Mouse (Mus musculus): ENCODE results near the gene Erfe. TPM values are rescaled to one million over a fixed set of nuclear protein-coding genes. Genes with fewer than 3 reads are reported as not detected.

The Erfe gene
- polyA plus RNA-seq, 1 experiment: 0.14 TPM

DNA sequence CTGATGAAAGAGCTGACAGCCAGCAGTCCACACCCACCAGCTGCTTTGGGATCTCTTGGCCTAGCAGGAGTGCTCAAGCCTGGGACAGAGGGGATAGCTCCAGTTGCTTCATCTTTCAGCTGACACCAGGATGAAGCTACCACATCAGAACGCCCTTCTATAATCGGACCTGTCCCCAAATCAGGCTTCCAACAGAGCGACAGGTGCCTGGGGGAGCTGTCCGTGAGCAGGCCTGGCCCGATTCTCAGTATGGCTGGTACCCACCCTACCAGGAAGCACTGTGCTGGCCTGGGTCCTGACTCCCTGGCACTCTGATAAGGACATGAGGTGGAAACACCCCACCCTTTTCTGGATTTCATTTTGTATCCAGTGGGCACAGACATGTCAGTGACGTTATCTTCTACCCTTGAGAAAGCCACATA is 7.2 kb downstream of the Erfe start:
- no peak for DNase-seq (ENCODE audit: low read depth)

DNA sequence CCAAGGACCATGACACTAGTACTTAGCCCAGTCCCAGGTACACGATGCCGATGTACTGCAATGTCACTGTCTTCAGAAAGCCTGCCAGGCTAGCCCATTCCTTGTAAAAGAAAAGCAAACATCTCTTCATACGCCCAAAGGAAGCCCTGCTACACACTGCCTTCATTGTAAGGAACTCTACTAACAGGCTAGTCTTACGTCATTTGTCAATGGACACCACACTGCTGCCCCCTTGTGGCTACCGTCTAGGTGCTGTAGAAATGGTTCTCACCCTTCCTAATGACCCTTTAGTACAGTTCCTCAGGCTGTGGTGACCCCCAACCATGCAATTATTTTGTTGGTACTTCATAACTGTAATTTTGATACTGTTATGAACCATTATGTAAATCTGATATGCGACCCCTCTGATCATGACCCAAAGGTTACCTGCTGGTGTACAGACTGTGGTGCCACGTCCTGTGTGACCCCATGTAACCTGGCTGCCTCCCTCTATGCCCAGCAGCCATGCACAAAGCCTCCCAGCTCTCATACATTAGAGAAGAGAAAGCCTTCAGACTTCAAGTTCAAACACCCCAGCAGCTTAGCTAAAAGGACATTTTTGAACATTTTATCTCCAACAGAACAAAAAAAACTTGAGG is 14.3 kb downstream of the Erfe start:
- no peak for DNase-seq (ENCODE audit: low read depth)

DNA sequence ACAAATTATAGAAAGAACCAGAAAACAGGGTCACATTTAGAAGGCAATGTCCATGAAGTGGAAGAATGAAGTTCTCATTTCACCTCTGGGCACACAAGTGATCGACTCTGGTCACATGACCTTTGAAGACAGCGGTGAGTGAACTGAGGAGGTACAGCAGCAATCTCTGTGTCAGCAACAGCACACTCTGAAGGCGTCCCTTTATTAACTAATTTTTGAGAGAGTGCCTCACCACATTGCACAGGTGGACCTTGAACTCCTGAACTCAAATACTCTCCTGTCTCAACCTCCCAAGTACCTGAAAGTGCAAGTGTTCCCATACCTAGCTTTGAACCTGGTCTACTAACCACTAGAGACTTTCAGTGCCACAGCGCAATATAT is 14.9 kb downstream of the Erfe start:
- DNase-seq (ENCODE audit: low read depth): no peak

DNA sequence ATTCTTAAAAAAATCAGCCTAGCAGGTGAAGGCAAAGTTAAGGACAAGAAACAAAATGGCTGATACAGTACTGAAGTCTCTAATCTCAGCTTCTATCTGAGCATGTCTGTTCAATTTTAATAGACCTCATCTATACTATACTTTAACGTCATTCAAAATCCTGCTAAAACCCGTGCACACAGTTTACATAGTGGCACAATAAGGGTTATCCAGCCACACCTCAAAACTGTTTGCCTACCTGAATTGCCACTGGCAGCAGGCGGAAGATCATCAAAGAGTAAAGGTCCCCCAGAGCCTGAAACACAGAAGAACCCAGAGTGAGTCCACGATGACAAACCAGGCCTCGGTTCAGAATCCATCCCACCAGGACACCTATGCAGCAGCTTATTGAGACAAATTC is 24.1 kb downstream of the Erfe start:
- DNase-seq (ENCODE audit: low read depth): no peak

DNA sequence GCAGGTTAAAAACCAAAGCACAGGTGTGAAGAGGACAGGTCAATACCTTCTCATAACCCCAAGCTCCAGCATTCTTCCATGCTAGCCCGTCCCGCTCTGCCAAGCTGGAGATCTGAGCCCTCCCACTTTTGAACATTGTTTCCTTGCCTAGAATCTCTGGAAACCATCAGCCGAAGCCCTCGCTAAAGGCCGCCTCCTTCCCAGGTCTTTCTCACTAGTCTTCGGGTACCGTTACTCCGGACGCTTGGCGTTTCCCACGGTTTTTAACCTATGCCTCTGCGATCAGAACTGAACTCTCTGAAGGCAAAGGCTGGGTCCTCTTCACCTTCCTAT is 31.7 kb downstream of the Erfe start:
- no peak for DNase-seq (ENCODE audit: low read depth)

DNA sequence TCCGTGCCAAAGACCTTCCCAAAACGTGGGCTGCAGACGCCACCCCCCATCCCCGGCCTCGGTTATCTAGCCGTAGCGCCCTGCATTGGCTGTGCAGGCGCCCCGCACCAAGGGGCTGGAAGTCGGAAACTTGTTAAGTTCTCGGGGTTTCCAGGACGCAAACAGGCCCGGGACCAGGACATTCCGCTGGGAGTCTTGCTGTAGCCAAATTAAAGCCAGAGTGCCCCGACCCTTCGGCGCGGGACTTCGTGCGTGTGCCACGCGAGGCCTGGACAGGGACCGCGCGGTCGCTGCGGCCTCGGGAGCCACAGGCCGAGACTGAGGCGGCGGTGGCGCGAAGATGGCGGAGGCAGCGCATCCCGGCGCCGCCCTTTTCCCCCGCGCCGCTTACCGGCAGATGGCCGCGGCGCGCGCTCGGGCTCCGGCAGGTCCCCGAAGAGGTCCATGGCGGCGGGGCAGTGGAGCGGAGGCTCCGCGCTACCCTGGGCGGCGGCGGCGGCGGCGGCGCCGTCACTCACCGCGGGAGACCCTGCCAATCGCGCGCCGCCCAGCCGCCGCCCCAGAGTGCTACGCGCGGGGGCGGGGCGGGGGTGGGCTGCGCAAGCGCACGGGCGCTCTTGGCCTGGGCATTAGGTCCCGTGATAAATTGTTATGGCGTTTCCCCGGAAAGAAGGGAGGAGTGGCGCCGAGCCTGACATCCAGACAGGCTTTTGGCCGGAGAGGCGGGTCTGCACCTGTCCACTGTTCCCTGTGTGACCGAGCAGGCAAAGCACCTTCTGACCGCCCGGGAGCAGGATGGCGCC is 32.2 kb downstream of the Erfe start, which contains the start of gene Ilkap:
TSS of gene Ilkap (minus strand) at position 556 of the 803 bp plus-strand sequence.
- DNase-seq (ENCODE audit: low read depth): no peak

DNA sequence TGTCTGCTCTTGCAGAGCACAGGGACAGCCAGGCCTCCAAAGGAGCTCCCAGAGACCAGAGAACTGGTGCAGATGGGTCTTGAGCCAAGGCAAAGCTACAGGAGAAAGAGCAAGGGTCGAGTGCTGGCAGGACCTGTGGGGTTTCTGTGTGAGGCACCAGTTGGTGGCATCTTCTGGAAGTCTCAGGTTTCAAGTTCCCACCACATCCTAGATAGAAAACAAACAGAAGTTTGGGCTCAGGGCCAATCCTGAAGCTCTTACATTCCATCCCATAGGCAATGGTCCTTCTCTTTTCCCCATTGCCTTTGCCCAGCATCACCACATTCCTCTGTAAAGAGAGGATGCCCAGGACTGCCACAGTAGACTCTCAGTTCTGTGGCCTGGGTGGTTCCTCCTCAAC is 38.7 kb downstream of the Erfe start:
- DNase-seq (ENCODE audit: low read depth): no peak

DNA sequence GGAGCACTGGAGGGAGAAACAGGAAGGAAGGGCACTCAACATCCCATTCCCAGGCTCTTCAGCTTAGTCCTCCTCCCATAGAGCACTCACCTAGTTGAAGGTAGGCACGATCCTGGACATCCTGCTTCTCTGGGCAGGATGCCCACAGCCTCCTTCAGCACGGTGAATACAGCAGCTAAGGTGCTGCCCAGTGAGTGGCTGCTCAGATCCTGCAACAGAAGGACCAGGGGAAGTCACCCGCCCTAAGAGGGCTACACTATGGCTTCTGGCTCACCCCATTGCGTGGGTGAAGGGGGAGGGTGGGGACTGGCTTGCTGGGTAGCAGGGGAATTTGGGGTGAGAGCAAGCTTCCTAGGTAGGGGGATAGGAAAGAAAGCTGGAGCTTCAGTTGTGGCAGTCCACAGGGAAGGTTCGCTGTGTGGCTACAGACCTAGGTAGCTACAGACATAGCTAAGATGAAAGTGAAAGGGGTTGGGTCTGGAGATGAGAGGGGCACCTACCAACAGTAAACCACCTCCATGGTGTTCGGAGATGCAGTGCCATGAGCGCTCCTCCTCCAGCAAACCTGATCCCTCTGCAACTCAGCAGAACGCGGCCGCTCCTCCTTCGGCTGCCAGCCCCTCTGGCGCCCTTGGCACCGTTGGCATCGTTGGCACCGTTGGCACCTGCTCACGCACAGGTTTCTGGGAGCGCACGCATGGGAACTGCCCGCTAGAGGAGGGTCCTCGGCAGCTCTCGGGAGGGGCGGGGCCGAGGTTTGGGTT is 39.4 kb downstream of the Erfe start:
- DNase-seq (ENCODE audit: low read depth): no peak

DNA sequence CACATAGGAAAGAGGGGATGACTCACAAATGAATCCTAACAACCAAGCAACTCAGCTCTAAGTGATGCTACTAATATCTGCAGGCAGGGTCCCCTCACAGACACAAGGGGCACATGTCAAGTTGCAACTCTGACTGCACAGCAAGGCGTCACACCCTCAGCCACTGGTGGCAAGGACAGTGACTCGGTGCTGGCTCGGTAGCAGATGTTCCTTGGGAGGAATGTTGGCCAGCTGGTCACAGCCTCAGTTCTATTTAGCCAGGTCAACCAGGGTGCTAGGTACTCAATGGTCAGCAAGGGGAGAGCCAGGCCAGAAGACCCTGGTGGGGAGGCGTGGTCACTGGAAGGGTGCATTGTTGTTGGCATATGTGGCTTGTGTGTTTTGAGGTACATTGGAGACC is 41.6 kb downstream of the Erfe start:
- no peak for DNase-seq (ENCODE audit: low read depth)

DNA sequence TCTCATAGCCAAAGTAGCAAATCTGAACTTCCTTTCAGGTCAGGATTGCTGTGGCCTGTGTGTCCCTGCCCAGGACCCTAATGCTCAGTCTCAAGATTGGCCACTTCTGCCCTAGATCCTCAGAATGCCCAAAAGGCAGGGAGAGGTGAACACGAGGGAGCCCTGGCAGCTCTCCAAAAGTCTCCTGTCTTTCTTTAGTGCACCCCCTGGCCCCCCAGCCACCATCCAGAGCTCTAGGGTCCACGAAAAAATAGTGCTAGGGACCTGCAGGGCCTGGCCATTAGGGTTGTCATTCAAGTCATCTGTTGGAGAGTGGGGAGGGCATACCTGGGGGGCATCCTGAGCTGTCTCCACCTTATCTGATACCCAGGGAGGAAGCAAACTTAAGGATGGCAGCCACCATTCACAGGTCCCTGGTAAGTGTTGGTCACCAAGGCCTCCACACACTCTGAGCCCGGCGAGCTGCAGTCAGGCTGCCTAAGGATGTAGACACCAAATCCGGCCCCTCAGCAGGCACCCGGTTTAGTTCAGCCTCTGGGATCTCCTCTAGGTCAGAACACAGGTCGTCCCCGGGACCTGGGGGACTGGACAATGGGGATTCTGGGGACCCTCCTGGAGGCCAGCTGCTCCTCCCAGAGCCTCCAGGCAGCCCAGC is 45.5 kb downstream of the Erfe start:
- DNase-seq (ENCODE audit: low read depth): no peak

DNA sequence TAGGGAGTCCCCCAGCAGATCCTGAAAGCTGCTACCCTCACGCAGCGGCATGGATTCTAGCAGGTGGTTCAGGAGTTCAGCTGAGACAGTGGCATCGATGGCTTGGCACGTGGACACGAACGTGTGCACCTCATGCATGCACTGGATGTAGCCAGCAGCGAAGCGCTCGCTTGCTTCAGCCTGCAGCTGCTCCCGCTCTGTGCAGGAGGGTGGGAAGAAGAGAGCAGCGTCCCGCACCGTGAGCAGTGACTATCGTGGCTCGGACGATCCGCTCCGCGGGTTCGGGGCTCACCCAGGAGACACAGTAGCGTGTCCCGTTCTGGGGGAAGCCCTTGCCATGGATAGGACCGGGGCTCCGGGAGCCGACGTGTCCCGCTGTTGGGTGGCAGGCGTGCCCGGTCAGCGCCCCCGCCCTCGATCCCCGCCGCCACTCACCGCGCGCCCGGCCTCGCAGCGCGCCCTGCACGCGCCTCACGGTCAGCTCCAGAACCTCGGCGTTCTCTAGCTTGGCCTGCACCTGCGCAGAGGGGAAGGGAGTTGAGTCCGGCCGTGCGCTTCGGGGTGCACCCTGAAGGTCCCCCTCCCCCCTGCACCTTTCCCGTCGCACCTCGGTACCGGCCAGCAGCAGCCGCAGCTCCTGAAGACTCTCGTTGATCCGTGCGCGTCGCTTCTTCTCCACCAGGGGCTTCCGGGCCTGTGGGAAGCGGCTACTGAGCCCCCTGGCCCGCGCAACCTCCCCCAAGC is 46.2 kb downstream of the Erfe start:
- no peak for DNase-seq (ENCODE audit: low read depth)

DNA sequence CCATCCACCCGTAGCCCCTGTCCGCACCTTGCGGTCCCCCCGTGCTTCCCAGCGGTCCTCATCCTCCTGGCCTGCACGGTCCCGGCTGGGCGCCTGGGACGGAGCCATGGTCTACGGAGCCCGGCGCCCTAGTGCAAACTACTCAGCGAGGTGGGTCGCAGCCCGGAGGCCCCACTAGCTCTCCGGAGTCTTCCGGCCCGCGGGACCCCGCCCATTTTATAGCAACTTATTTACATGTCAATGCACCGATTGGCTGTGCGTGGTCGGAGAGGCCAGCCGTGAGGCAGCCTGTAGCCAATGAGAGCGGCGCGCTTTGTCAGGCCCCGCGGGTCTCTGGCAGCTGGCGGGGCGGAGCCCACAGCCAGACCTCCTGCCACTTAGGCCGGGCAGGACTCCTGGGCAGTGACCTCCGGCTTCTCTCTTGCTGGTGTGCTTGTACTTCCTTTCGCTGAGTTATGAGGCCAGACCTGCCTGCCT is 46.8 kb downstream of the Erfe start:
- no peak for DNase-seq (ENCODE audit: low read depth)

DNA sequence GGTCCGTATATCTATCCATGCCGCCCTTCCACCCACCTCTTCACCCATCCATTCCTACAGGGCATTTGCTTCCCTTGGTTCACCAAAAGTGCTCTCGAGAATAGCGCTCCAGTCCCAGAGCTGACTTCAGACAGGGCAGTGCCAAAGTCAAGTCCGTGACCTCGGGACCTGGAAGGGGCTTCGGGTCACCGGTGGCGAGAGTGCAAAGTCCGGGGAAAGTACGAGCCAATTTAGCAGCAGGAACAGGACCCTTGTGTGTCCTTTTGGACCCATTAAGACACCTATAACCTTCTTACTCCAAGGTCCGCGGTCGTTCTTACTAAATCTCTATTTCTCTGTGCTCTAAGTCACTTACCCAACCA is 47.3 kb downstream of the Erfe start:
- DNase-seq (ENCODE audit: low read depth): no peak

DNA sequence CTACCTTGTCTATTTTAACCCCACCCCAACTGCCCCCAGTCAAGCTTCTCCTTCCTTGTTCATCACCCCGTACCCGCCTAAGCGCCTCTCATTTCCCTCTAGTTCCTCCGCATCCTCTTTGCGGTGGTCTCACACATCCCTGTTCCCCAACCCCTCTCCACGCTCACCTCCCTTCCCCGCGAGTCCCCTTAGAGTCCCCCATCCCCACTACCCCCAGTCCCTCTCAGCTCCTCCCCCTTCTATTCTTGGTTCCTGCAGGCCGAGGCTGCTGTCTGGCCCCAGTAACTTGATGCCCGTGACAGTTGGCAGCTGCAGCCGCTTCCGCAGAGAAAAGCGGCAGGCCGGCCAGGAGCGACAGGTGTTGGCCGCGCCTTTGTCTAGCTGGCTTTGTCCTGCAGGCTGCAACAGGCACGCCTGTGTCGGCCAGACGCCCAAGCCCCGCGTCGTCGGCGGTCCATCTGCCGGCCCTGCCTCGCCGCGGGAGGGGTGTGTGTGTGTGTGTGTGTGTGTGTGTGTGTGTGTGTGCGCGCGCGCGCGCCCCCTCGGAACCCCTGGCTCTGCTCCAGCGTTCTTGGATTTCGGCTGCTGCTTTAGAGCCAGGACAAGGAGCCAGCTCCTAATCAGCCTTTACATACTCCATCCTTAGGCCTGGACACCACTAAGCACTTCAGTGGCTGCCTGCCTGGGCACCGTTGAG is 47.8 kb downstream of the Erfe start, which contains the start of gene Hes6:
TSS of gene Hes6 (minus strand) at position 141 of the 697 bp plus-strand sequence.
- no peak for DNase-seq (ENCODE audit: low read depth)

DNA sequence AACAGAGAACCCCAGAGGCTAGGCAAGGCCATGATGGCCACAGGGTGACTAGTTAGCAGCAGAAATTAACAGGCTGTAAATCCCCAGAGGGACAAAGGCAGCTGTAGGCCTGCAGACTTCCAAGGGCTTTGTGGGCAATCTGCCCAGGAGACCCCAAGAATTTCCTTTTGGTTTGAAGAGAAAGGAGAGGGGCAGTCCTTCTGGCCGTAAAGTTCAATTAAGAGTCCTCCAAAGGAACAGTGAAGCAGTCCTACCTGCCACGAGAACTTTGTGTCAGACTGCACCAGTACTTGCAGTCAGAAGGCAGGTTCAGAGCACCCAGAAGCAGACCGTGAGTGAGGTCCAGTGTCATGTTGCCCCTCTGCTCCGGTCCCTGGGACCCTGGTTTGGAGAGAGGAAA is 48.7 kb downstream of the Erfe start:
- DNase-seq (ENCODE audit: low read depth): no peak

DNA sequence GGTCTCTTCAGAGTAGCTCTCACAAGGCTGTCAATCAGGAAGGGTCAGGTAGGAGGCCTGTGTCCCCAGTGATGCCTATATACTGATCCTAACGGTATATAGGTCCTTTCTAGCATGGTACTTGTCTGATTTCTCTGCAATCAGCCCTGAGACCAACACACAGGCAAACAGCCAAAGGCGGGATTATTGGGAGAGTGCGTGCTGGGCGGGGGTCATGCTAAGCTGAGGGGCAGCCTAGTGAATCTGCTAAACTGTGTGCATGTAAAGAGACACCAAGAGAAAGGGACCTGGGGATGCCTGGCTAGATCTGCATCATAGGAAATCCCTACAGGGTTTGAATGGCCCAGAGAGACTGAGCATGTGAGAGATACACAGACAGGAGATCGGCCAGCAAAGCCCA is 49.1 kb downstream of the Erfe start:
- no peak for DNase-seq (ENCODE audit: low read depth)

DNA sequence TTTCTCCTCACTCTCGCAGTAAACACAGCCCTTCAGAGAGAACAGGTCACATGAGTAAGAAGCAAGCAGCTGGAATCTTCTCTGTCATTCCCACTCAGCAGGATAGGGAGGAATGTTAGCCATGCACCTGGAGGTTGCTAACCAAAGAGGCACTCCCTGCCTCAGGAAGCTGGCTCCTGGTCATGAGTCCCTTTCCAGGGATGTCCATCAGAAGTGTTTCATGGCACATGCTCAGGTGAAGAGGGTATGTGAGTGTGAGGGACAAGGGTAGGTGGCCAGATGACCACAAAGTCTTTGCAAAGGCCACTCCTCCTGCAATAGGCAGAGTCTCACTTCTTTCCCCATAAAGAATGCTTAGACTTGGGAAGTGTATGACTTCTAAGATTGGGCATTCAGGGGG is 51.8 kb downstream of the Erfe start:
- no peak for DNase-seq (ENCODE audit: low read depth)

DNA sequence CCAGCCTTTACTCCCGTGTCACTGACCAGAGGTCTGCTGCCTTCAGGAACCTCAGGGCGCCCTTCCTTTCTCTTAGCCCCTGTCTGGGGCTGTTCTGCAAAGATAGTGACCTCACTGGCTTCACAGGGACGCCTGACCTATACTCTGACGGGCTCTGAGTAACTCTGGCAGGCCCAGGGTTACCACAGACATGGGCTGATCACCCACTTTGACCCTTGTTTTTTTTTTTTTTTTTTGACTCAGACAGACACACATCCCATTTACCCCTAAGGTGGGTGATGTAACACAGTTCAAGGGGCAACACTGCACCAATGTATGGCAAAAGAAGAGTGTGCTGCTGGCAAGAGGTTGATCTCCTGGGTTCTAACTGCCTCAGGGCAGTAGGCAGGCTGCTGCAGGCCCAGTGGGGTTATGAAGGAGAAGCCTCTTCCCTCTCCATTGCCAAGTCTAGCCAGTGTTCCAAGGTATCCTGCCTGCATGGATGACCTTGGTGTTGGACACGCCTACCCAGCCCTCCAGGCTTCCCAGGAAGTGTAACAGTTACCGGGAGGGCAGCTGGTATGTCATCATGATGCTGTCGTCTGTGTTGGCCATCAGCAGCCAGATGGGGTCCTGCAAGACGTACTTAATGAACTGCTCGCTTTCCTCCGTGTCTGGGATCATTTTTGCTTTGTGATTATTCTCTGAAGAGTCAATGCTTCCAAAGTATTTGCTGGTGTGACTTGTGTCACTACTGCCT is 53.8 kb downstream of the Erfe start:
- no peak for DNase-seq (ENCODE audit: low read depth)

DNA sequence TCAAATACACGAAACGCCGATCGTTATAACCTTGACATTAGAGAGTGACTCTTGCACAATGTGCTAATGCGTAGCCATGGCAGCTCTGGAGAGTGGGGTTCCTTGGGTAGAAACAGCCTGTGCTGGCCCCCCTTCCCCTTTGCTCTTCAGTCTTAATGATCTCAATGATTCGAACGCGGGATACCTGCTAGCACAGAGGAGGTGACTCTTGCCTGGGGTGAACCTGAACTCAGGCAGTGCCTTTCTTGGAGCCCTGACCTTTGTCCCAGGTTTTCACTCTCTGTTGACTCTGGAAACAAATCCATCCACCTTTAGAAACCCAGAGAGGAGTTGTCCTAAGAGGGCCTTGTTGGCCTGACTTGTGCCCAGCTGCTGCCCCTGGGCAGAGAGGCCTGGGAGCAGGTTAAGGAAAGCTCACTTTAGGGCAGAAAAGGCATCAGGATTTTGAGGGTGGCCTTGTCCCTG is 54.4 kb downstream of the Erfe start:
- DNase-seq (ENCODE audit: low read depth): no peak
